Mouse (Mus musculus): Measurements from ENCODE around the gene Hoxb9.

The Hoxb9 gene

GRCm38 (mm10) chr11:96324125-96324524 lies 52.9 kb downstream of the Hoxb9 start:
- in situ Hi-C loops (cut with MboI; ENCODE audit: unreplicated experiment in 2 of 2), result no loop called here

GRCm38 (mm10) chr11:96324965-96325364 lies 53.7 kb downstream of the Hoxb9 start:
- in situ Hi-C loops (cut with MboI; ENCODE audit: unreplicated experiment in 2 of 2), result no loop called here

GRCm38 (mm10) chr11:96325747-96326212 lies 54.5 kb downstream of the Hoxb9 start:
- in situ Hi-C loops (cut with MboI; ENCODE audit: unreplicated experiment in 2 of 2), result no loop called here
